Mouse (Mus musculus): ENCODE results near the gene Rbms3. TPM values are rescaled to one million over a fixed set of nuclear protein-coding genes. Genes with fewer than 3 reads are reported as not detected.

Rbms3 gene
- polyA plus RNA-seq, 1 experiment from 2014 or later: 76.1 TPM

- 47% methylated on average over 12 of the region's 12 CpGs for WGBS
- Histone ChIP-seq H3K9me3 (replicated peaks; ENCODE audit: control insufficient read depth, low read length) (no peaks in the 10 kb centered on the region), H3K9ac (ENCODE audit: low read length) (no peak overlapping the region), H3K4me2 (ENCODE audit: low read depth, low read length) (no peak overlapping the region), H3K4me1 (ENCODE audit: control insufficient read depth, insufficient read depth, low read length) (no peaks in the 10 kb centered on the region), H3K4me3 (replicated peaks; ENCODE audit: low read length) (no peak overlapping the region), H3K27me3 (ENCODE audit: control insufficient read depth, insufficient read depth, low read length) (no peaks in the 10 kb centered on the region), H3K36me3 (ENCODE audit: control insufficient read depth, insufficient read depth, low read length) (no peaks in the 10 kb centered on the region), H3K27ac (ENCODE audit: low read length) (peak overlapping the region; percentile 42)
- ATAC-seq (ENCODE audit: insufficient read depth, low FRiP score): peak; percentile 56; the same call in 1 of the 2 replicates
Observed at GRCm38 (mm10) chr9:116919441-116920019, 710.2 kb downstream of the Rbms3 start.

- WGBS: 37% methylated on average over 3 of the region's 3 CpGs
- H3K27ac ChIP-seq (ENCODE audit: low read length): peak overlapping the region; percentile 53; the same call in 1 of the 2 replicates
- H3K4me1 ChIP-seq (ENCODE audit: control insufficient read depth, insufficient read depth, low read length): peaks cover 5% of the 10 kb centered on the region; the same call in 1 of the 2 replicates
- no peaks in the 10 kb centered on the region for H3K27me3 ChIP-seq (ENCODE audit: control insufficient read depth, insufficient read depth, low read length)
- H3K4me3 ChIP-seq (replicated peaks; ENCODE audit: low read length): no peak overlapping the region
- H3K9ac ChIP-seq (ENCODE audit: low read length): no peak overlapping the region
- no peaks in the 10 kb centered on the region for H3K36me3 ChIP-seq (ENCODE audit: control insufficient read depth, insufficient read depth, low read length)
- no peaks in the 10 kb centered on the region for H3K9me3 ChIP-seq (replicated peaks; ENCODE audit: control insufficient read depth, low read length)
- H3K4me2 ChIP-seq (ENCODE audit: low read depth, low read length): no peak overlapping the region
- ATAC-seq (ENCODE audit: insufficient read depth, low FRiP score): no peak
Observed at GRCm38 (mm10) chr9:116912493-116912847, 717.2 kb downstream of the Rbms3 start.

GRCm38 (mm10) chr9:116911781-116912492 lies 717.8 kb downstream of the Rbms3 start:
- peak; percentile 60; the same call in 1 of the 2 replicates for ATAC-seq (ENCODE audit: insufficient read depth, low FRiP score)
- peaks cover 5% of the 10 kb centered on the region; the same call in 1 of the 2 replicates for H3K4me1 ChIP-seq (ENCODE audit: control insufficient read depth, insufficient read depth, low read length)
- H3K4me3 ChIP-seq (replicated peaks; ENCODE audit: low read length): no peak overlapping the region
- H3K4me2 ChIP-seq (ENCODE audit: low read depth, low read length): no peak overlapping the region
- no peaks in the 10 kb centered on the region for H3K9me3 ChIP-seq (replicated peaks; ENCODE audit: control insufficient read depth, low read length)
- WGBS: 41% methylated on average over 2 of the region's 2 CpGs
- peak overlapping the region; percentile 53; the same call in 1 of the 2 replicates for H3K27ac ChIP-seq (ENCODE audit: low read length)
- no peaks in the 10 kb centered on the region for H3K27me3 ChIP-seq (ENCODE audit: control insufficient read depth, insufficient read depth, low read length)
- no peaks in the 10 kb centered on the region for H3K36me3 ChIP-seq (ENCODE audit: control insufficient read depth, insufficient read depth, low read length)
- no peak overlapping the region for H3K9ac ChIP-seq (ENCODE audit: low read length)

GRCm38 (mm10) chr9:116909511-116909910 lies 720.2 kb downstream of the Rbms3 start:
- no peak for ATAC-seq (ENCODE audit: insufficient read depth, low FRiP score)
- H3K9ac ChIP-seq (ENCODE audit: low read length): no peak overlapping the region

GRCm38 (mm10) chr9:116906955-116907354 lies 722.8 kb downstream of the Rbms3 start:
- H3K9ac ChIP-seq (ENCODE audit: low read length): no peak overlapping the region
- WGBS: 65% methylated on average over 4 of the region's 4 CpGs
- 0 out of 2 replicates have a peak, but pooled peaks cover 5% of the 10 kb centered on the region for H3K4me1 ChIP-seq (ENCODE audit: control insufficient read depth, insufficient read depth, low read length)
- H3K4me3 ChIP-seq (replicated peaks; ENCODE audit: low read length): no peak overlapping the region
- no peak overlapping the region for H3K27ac ChIP-seq (ENCODE audit: low read length)
- no peaks in the 10 kb centered on the region for H3K36me3 ChIP-seq (ENCODE audit: control insufficient read depth, insufficient read depth, low read length)
- no peak for ATAC-seq (ENCODE audit: insufficient read depth, low FRiP score)
- no peaks in the 10 kb centered on the region for H3K27me3 ChIP-seq (ENCODE audit: control insufficient read depth, insufficient read depth, low read length)
- H3K4me2 ChIP-seq (ENCODE audit: low read depth, low read length): no peak overlapping the region
- H3K9me3 ChIP-seq (replicated peaks; ENCODE audit: control insufficient read depth, low read length): no peaks in the 10 kb centered on the region

More at GRCm38 (mm10) chr9:116909511-116909910, 720.2 kb downstream of the Rbms3 start:
- H3K4me2 ChIP-seq (ENCODE audit: low read depth, low read length): no peak overlapping the region
- H3K27ac ChIP-seq (ENCODE audit: low read length): no peak overlapping the region
- H3K36me3 ChIP-seq (ENCODE audit: control insufficient read depth, insufficient read depth, low read length): no peaks in the 10 kb centered on the region
- H3K4me3 ChIP-seq (replicated peaks; ENCODE audit: low read length): no peak overlapping the region
- H3K4me1 ChIP-seq (ENCODE audit: control insufficient read depth, insufficient read depth, low read length): peaks cover 5% of the 10 kb centered on the region; the same call in 1 of the 2 replicates
- 65% methylated on average over 4 of the region's 4 CpGs for WGBS
- no peaks in the 10 kb centered on the region for H3K9me3 ChIP-seq (replicated peaks; ENCODE audit: control insufficient read depth, low read length)
- H3K27me3 ChIP-seq (ENCODE audit: control insufficient read depth, insufficient read depth, low read length): no peaks in the 10 kb centered on the region

GRCm38 (mm10) chr9:116905646-116906045 lies 724.1 kb downstream of the Rbms3 start:
- H3K4me3 ChIP-seq (replicated peaks; ENCODE audit: low read length): no peak overlapping the region
- ATAC-seq (ENCODE audit: insufficient read depth, low FRiP score): no peak

GRCm38 (mm10) chr9:116903304-116903993 lies 726.3 kb downstream of the Rbms3 start:
- Histone ChIP-seq H3K4me3 (replicated peaks; ENCODE audit: low read length) (no peak overlapping the region), H3K27ac (ENCODE audit: low read length) (peak overlapping the region; percentile 60; the same call in 1 of the 2 replicates), H3K4me1 (ENCODE audit: control insufficient read depth, insufficient read depth, low read length) (0 out of 2 replicates have a peak, but pooled peaks cover 4% of the 10 kb centered on the region), H3K4me2 (ENCODE audit: low read depth, low read length) (no peak overlapping the region), H3K9ac (ENCODE audit: low read length) (no peak overlapping the region), H3K9me3 (replicated peaks; ENCODE audit: control insufficient read depth, low read length) (no peaks in the 10 kb centered on the region), H3K27me3 (ENCODE audit: control insufficient read depth, insufficient read depth, low read length) (no peaks in the 10 kb centered on the region), H3K36me3 (ENCODE audit: control insufficient read depth, insufficient read depth, low read length) (no peaks in the 10 kb centered on the region)
- peak; percentile 74 for ATAC-seq (ENCODE audit: insufficient read depth, low FRiP score)
- WGBS: 45% methylated on average over 11 of the region's 11 CpGs

More at GRCm38 (mm10) chr9:116905646-116906045, 724.1 kb downstream of the Rbms3 start:
- 81% methylated on average over 2 of the region's 2 CpGs for WGBS
- H3K9ac ChIP-seq (ENCODE audit: low read length): no peak overlapping the region
- H3K36me3 ChIP-seq (ENCODE audit: control insufficient read depth, insufficient read depth, low read length): no peaks in the 10 kb centered on the region
- 0 out of 2 replicates have a peak, but pooled peaks cover 4% of the 10 kb centered on the region for H3K4me1 ChIP-seq (ENCODE audit: control insufficient read depth, insufficient read depth, low read length)
- no peak overlapping the region for H3K4me2 ChIP-seq (ENCODE audit: low read depth, low read length)
- H3K27me3 ChIP-seq (ENCODE audit: control insufficient read depth, insufficient read depth, low read length): no peaks in the 10 kb centered on the region
- H3K9me3 ChIP-seq (replicated peaks; ENCODE audit: control insufficient read depth, low read length): no peaks in the 10 kb centered on the region
- no peak overlapping the region for H3K27ac ChIP-seq (ENCODE audit: low read length)

- Histone ChIP-seq H3K4me2 (ENCODE audit: low read depth, low read length) (no peak overlapping the region), H3K36me3 (ENCODE audit: control insufficient read depth, insufficient read depth, low read length) (no peaks in the 10 kb centered on the region), H3K27ac (ENCODE audit: low read length) (no peak overlapping the region), H3K27me3 (ENCODE audit: control insufficient read depth, insufficient read depth, low read length) (no peaks in the 10 kb centered on the region), H3K9ac (ENCODE audit: low read length) (no peak overlapping the region), H3K4me3 (replicated peaks; ENCODE audit: low read length) (no peak overlapping the region), H3K9me3 (replicated peaks; ENCODE audit: control insufficient read depth, low read length) (no peaks in the 10 kb centered on the region), H3K4me1 (ENCODE audit: control insufficient read depth, insufficient read depth, low read length) (0 out of 2 replicates have a peak, but pooled peaks cover 4% of the 10 kb centered on the region)
- ATAC-seq (ENCODE audit: insufficient read depth, low FRiP score): no peak
- 43% methylated on average over 15 of the region's 15 CpGs for WGBS
Observed at GRCm38 (mm10) chr9:116899403-116899802, 730.3 kb downstream of the Rbms3 start.

Measured in stomach, embryonic 16.5 days (tissue).